Mouse (Mus musculus) spleen, postnatal 4 days (tissue): ENCODE results near the gene Tns2.
A peak's percentile ranks its signal among the peaks of the same experiment; 100 is the strongest.

ENCODE experiments used
- DNase-seq, 2 experiments: peaks; one replicate each; pipeline ENCODE4 v3.0.0; 2022; ENCODE audit warnings: low spot score in 2 of 2

Gene Tns2

DNA sequence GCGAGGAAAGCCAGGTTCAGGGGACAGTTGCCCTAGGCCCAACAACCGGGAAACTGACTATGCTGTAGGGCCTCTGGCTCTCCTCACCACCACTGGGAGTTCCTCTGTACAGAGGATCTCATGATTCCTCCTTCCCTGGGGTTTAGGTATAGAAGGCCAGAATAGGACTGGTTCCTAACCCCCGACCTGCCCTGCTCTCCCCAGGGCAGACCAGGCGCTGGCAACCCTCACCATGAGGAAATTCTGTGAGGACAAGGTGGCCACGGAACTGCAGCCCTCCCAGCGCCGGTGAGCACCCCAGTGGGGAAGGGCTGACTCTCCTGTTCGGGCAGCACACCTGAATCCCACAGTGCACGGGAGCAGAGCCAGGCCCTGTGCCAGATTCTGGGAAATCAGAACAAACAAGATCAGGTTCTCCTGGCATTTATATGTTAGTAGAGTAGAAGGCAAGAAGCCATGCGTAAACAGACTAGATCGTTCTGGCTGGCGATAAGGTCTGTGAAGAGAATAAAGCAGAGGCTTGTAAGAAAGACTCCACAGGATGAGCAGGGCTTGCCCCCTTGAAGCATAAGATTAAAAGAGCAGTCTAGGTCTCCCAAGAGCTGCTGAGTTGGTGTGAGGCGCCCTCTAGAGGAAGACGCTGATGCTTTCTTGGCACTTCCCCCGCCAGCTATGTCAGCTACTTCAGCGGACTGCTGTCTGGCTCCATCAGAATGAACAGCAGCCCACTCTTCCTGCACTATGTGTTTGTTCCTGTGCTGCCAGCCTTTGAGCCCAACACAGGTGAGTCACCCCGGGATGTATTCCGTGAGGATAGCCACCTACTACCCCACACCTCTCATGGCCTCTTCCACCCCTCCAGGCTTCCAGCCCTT, 8.7 kb downstream of the Tns2 start:
- peak; percentile 73 to 86 for DNase-seq

DNA sequence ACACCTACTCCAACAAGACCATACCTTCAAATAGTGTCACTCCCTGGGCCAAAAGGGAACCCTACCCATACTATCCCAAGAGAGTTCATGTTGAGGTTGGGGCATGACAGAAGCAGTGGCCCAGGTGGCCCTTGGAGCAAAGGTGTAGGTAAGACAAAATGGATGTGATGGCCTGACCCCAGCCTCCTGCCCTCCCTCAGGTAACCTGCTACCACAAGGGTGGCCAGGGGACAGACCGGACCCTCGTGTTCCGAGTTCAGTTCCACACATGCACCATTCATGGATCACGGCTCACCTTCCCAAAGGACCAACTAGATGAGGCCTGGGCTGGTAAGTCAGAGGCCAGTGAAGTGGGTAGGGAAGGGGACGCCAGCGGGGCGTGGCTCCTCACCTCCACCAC, 10.1 kb downstream of the Tns2 start:
- DNase-seq: no peak

DNA sequence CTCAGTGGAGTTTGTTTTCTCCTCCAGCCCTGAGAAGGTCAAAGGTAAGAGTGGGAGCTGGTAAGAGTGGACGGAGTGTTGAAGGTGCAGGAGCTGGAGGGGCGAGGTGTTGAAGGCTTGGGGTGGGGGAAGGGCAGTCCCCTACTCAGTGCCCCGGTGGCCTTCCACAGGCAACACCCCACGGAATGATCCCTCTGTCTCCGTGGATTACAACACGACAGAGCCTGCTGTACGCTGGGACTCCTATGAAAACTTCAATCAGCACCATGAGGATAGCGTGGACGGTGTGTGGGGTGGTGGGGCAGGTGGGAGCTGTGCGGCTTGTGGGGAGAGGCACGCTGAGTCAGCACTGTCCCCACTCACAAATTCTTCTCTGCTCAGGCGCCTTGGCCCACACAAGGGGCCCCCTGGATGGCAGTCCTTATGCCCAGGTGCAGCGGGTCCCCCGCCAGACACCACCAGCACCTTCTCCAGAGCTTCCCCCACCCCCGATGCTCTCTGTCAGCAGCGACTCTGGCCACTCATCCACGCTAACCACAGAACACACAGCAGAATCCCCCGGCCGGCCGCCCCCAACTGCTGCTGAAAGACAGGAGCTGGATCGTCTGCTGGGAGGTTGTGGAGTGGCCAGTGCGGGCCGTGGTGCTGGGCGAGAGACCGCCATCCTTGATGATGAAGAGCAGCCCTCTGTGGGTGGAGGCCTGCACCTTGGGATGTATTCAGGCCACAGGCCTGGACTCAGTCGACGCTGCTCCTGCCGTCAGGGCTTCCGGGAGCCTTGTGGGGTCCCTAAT, 10.7 kb downstream of the Tns2 start:
- no peak for DNase-seq

DNA sequence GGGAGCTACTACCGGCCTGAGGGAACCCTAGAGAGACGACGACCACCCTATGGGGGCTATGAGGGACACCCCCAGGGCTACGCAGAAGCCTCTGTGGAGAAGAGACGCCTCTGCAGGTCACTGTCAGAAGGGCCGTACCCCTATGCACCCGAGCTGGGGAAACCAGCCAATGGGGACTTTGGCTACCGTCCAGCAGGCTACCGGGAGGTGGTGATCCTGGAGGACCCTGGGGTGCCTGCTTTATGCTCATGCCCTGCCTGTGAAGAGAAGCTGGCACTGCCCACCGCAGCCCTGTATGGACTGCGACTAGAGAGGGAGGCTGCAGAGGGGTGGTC, 11.2 kb downstream of the Tns2 start:
- DNase-seq: no peak

DNA sequence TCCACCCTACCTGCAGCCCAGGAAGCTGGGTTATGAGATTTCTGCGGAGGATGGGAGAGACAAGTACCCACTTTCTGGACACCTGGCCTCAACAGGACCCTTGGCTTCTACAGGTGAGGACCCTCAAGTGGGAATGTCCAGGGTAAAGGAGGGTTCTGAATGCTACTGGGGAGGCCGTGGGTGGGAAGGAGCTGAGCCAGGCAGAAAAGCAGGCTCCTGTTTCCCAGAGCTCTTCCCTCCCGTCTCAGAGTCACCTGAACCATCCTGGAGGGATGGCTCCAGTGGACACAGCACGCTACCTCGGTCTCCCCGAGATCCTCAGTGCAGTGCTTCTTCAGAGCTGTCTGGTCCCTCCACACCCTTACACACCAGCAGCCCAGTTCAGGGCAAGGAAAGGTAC, 12.0 kb downstream of the Tns2 start:
- DNase-seq: no peak

DNA sequence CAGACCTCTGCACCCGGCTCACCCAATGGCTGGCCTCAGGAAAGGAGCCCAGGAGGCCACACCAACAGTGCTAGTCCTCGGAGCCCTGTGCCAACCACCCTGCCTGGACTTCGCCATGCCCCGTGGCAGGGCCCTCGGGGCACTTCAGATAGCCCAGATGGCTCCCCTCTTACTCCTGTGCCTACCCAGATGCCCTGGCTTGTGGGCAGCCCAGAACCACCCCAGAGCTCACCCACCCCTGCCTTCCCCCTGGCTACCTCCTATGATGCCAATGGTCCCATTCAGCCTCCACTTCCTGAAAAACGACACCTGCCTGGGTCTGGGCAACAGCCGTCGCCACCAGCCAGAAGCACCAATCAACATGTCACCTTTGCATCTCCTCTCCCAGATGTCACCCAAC, 12.6 kb downstream of the Tns2 start:
- DNase-seq: no peak

DNA sequence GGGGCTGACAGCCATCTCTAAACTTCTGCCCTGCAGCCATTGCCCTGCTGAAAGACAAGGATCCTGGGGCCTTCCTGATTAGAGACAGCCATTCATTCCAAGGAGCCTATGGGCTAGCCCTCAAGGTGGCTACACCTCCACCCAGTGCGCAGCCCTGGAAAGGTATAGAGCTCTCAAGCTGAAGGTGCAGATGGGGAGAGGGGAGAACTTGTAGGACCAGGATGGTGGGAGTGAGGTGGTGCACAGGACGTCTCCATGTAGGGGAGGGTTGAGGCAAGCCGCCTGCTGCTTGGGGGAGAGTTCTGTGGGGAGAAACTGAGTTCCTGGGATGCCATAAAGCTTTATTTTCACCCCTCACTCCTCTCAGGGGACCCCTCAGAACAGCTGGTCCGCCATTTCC, 13.5 kb downstream of the Tns2 start:
- DNase-seq: no peak

DNA sequence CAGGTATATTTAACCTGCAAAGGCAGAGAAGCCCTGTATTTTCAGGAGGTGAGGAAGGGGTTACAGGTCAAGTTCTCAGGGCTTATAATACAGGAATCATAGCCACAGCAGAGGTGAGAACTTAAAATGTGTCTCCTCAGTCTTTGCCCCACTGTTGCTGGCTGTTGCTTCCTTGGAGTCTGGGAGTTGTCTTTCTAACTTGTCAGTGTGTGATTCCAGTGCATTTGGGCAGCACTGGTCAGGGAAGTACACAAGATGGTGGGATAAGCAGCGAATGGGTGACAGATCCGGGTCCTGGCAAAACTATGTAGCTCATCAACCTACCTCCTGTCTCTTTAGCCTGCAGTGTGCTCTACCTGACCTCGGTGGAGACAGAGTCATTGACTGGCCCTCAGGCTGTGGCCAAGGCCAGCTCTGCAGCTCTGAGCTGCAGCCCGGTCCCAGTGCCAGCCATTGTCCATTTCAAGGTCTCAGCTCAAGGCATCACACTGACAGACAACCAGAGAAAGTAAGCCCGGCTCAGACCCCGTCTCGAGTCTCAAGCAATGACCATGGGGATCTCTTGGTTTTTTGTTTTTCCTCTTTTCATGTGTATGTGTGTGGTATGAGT, 14.5 kb downstream of the Tns2 start:
- DNase-seq: no peak

DNA sequence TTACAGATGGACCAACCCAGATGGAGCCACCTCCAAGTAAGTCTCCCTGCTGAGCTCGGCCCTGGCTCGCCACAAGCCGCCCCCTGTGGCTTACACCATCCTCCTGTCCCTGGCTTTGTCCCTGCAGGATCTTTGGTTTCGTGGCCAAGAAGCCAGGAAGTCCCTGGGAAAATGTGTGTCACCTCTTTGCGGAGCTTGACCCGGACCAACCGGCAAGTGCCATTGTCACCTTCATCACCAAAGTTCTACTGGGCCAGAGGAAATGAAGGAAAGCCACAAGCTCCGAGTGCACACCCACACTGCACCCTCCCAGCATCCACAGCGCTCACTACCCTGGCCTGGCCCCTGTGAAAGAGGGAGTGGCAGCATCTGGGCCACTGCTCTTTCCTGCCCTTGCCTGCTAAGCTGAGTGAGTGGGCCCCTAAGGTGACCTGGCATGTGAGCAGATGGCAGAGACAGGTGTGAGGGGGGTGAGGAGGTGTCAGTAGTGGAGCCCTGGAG, 15.6 kb downstream of the Tns2 start:
- DNase-seq: no peak

DNA sequence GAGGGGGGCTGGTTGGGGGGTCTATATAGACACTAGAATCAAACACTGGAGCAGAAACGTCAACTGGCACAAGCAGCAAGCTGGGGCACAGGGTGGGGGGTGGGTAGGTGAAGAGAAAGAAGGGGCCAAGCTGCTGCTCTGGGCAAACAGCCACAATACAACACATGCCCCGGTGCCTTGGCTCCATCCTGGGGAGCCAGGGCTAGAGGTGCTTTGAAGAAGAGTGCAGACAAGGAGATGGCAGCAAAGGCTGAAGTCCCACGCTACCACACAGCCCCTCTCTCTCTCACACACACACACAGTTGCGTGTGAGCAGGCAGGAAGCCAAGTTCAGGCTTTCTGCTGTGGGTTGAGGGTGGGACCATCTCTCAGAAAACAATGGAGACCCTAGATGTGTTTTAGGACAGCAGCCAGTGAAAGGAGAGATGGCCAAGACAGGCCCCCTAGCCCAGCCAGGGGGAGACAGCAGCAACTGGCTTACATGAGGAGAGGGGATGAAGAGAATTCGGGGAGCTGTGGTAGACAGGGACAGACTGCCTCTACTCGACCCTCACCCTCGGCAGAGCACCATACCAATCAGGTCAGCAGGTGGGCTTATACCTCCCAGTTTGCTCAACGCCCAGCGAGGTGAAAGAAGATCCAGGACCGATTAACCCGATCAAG, 16.7 kb downstream of the Tns2 start:
- DNase-seq: no peak

DNA sequence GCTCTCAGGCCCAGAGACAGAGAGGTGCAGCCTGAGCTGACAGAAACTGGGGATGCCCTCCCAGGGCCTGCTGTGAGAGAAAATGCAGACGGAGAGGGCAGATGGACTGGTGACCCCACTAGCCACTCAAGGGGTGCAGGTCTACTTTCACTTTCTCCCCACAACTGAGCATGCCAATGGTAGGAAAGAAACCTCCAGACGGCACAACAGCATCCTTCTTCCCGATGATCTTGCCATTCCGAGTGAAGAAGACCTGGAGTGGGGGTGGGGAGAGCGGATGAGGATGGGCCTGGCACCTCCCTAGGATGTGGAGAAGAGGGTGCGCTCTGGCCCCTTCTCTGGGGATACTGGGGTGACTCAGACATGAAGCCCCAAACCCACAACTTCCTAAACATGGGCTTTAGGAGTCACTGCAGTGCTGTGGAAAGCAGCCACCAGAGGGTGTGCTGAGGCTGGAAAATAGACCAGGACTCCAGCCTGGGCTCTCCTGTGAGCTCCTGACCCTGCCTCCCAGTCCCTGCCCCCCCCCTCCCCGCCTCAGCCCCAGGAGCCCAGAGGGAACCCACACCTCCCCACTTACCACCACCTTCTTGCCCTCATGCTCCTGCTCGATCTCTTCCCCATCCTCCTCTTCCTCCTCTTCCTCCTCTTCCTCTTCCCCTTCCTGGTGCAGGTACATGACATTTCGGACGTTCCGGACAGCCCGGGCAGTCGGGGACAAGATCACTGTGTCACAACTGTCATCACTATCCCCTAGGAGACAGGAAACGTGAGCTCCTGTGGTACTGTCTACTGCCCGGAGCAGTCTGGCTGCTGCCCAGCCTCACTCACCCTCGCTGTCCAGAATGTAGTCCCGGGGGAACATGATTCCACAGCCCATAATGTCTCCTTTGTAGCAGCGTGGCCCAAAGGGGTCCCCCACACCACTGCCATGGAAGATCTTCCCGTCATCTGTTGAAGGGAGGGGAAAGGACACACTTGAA, 17.5 kb downstream of the Tns2 start:
- no peak for DNase-seq

DNA sequence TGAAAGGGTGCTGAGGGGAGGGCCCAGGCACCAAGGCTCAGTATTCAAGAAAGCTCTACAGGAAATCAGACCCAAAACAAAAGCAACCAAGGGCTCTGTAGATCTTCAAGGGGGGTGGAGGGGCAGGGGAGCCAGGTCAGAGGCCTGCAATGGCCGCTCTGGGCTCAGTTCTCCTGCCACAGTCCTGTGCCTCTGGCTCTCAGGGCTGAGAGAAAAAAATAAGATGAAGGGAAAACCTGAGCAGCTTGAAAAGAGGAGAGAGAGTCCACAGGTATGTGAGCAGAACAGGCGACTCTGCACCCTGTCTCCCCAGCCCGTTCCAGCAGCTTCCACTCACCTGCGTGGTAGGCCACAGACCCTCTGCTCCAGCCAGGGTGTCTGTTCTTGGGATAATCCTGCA, 18.4 kb downstream of the Tns2 start:
- no peak for DNase-seq

DNA sequence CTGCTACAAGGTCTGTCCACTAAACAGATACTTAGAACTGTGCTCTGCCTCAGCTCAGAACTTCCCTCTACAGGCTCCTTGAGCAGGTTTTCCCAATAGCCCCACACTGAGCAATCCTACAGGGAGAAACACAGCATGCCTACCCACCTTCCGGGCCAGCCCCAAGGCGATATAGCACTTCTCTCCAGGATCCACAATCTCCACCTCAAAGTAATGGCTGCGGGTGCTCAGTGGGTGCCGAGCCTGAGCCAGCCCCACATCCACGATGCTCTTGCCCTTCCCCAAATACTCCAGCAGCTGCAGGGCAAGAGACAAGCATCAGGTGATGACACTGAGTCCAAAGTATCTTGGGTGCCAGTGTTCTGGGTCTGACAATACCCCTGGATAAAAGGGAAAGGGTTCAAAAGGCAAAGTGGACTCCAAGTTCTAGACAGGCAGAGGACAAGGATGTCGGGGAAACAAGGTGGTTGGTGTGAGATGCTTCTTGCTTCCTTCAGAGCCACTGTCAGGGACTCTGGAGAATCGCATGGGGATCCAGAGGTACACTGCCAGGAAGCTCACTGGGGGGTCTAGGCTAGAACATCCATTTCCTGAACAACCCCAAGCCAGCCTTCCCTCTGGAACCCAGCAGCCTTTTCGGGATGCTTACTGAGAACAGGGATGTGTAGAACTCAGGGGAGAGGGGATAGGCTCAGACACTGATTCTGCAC, 19.1 kb downstream of the Tns2 start:
- no peak for DNase-seq

DNA sequence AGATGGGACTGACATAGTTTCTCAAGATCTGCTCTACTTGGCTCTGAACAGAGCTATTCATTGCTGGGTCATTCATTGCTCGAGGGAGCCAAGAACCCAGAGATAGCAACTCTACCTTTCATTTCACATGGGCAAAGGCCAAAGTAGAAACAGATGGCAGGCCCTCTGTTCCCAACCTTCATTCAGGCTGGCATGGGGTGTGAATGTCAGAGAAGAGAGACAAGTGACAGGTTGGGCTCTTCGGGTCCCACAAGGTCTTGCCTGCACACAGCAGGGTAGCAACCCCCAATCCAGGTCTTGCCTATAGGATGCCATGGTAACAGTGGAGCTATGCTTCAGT, 19.6 kb downstream of the Tns2 start:
- no peak for DNase-seq

DNA sequence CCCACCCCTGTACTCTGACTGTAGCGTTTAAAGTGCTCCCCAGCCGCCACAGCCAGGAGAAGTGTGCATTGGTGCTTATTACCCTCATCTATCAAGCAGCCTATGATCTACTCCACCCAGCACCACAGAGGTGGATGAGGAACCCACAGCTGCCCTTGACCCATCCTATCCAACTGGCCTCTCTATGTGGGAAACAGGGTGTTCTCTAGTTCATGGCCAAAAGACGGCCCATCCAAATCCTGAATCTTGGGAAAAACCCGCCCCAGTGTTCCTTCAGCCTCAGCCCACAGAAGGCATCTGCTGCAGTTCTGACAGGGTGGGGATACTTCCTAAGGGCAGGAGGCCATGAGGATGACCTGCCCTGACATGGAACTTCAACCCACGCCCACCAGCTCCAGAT, 20.3 kb downstream of the Tns2 start:
- no peak for DNase-seq

DNA sequence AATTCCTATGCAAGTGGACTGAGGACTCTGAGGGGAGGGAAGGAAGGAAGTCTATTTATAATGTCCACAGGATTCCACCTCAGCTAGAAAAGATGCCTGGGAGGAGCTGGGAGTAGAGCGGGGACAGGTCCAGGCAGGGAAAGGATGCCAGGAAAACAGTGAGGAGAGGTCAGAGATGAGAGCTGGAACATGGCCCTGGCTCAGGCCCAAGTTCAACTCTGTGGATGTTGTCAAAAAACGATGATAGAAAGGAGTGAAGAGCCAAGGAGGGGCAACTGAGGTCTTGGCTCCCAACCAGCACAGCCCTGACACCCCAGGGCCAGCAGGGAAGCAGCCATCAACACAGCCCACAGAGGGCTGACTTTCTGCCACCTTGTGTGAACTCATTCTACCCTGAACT, 26.1 kb downstream of the Tns2 start:
- no peak for DNase-seq

DNA sequence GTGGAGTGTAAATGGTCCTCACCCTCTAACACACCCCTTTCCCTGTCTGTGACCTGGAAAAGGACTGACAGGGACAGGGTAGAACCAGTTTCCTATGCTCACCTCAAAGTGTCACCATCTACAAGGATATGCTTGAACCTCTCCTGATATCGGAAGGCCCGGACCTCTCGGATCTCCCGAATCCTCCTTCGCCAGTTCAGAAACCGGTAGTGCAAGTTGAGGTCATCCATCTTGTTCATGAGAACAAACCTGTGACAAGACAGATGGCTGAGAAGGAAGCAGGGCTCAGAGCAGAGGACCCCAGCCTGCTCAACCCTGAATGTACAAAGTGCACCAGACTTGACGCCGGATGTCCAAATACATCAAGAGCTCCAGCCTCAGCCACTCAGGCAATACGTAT, 33.1 kb downstream of the Tns2 start:
- no peak for DNase-seq

DNA sequence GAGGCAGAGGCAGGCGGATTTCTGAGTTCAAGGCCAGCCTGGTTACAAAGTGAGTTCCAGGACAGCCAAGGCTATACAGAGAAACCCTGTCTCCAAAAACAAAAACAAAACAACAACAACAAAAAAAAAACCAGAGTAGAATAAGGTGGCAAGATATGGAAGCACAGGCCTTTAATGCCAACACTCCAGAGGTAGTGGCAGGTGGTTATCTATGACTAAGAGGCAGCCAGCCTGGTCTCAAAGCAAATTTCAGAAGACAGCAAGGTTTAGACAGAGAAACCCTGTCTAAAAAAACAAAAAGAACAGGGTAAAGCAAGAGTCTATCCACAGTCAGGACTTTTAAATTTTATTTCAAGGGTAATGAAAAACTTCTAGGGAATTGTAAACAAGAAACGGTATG, 34.5 kb downstream of the Tns2 start:
- DNase-seq: no peak

DNA sequence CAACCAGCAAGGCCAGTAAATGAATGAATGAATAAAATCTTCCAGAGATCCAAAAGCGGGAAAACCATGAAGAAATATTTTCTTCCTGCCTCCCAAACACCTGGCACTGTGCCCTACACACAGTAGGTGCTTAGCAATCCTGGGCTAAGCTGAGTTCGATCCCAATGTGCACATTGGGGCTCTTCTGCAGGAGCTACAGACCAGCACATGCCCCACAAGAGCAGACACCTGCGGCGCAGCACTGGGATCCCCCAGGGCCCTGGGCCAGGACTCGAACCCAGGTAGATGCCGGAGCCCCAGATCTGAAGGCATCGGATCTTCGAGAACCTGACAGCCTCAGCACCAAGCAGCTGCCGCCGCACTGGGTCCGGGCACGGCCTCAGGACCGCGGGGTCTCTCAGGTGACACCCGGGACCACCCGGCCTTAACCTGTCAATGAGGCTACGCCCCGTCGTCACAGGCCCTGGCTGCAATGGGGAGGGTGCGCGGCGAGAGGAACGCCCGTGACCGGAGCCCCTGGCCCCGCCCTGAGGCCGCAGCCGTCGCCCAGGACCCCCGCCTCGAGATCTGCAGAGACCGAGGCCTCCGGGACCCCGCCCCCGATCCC, 35.4 kb downstream of the Tns2 start:
- DNase-seq: no peak

DNA sequence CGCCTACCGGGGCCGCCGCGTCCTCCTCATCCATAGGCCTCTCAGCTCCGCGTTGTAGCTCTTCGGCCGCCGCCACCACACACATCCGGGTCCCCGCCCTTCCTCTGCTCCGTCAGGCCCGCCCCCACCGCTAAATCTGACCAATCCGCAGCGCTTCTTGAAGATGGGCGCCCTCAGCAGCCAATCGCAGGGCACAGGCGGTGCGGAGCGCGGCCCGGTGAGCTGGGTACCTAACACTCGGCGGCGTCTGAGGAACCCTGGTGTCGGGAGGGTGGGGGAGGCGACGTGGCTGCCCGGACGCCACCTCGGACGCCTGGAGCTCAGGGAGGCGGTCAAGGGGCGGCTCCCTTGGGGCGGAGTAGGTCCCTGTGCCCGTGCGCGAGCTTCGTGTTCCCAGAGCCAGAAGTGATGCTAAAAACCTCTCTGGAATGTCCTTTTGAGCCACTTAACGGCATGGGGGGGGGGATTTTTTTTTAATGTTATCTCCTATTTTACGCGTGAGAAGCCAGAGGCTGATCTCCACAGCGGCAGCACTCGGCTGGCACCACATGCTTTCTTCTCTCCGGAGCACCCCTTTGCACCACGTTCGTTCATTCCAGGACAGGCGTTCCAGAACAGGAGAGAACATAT, 36.0 kb downstream of the Tns2 start, which contains the start of gene Spryd3:
Gene Spryd3 (minus strand): TSS at position 106 of the 630 bp plus-strand sequence.
- DNase-seq: peak; percentile 97 to 99
